Mouse (Mus musculus) CH12.LX (cell line): ENCODE measurements around the gene Tdrd12. TPM values are rescaled to one million over a fixed set of nuclear protein-coding genes. Genes with fewer than 3 reads are reported as not detected.

Source experiments
- DNase-seq: peaks from one replicate; pipeline ENCODE4 v3.0.0-alpha.2; 2013; ENCODE audit errors: extremely low read depth
- H3K27ac ChIP-seq: 2 replicates; pipeline ENCODE4 v1.5.1; 2012; ENCODE audit warnings: low read depth, mild to moderate bottlenecking, control low read depth, moderate library complexity; ENCODE audit not compliant: insufficient read depth
- H3K27me3 ChIP-seq: replicated peaks from 2 replicates; pipeline ENCODE3; 2012; ENCODE audit warnings: inconsistent platforms
- H3K36me3 ChIP-seq, 2 experiments: replicated peaks in 1 of 2; 2 replicates each; pipeline versions ENCODE3 to v1.6.1; 2012; ENCODE audit warnings: inconsistent platforms in 1 of 2, low read length in 1 of 2, mild to moderate bottlenecking in 1 of 2, mixed read lengths in 1 of 2, moderate library complexity in 1 of 2; ENCODE audit not compliant: control insufficient read depth in 1 of 2, insufficient read depth in 1 of 2
- H3K4me1 ChIP-seq, 2 experiments: 2 replicates each; pipeline ENCODE4 v1.6.1; 2012; ENCODE audit warnings: inconsistent platforms in 1 of 2, moderate library complexity in 1 of 2; ENCODE audit not compliant: insufficient read depth in 2 of 2, control insufficient read depth in 1 of 2
- H3K4me2 ChIP-seq: 2 replicates; pipeline ENCODE4 v1.6.1; 2012; ENCODE audit warnings: low read depth, mild to moderate bottlenecking, control low read depth; ENCODE audit not compliant: poor library complexity, insufficient read depth, severe bottlenecking
- H3K4me3 ChIP-seq, 3 experiments: fragments of 150-350 bp in 1 of 3; sonication (generic) in 1 of 3; replicated peaks in 1 of 3; 2 replicates each; pipeline versions ENCODE3 to v1.5.1; 2011 to 2012; ENCODE audit warnings: low read depth in 2 of 3, low read length in 2 of 3, mild to moderate bottlenecking in 2 of 3, moderate library complexity in 2 of 3, control low read depth in 1 of 3, improper control_type of control experiment in 1 of 3, inconsistent platforms in 1 of 3, mixed read lengths in 1 of 3; ENCODE audit not compliant: poor library complexity in 1 of 3
- H3K79me2 ChIP-seq: replicated peaks from 2 replicates; pipeline ENCODE4 v1.6.1; 2012; ENCODE audit warnings: mild to moderate bottlenecking, moderate library complexity; ENCODE audit not compliant: control insufficient read depth, poor library complexity, insufficient read depth, severe bottlenecking; ENCODE audit errors: extremely low read depth
- H3K9ac ChIP-seq: 2 replicates; pipeline ENCODE4 v1.6.1; 2012; ENCODE audit warnings: low read depth, mild to moderate bottlenecking, control low read depth, moderate library complexity; ENCODE audit not compliant: insufficient read depth
- H3K9me3 ChIP-seq: replicated peaks from 2 replicates; pipeline ENCODE3; 2012; ENCODE audit warnings: low read length, inconsistent platforms, mixed read lengths
- BHLHE40 ChIP-seq: IDR thresholded peaks from 2 replicates; pipeline ENCODE4 v1.6.1; 2011; ENCODE audit warnings: mild to moderate bottlenecking, low read depth, low read length, improper control_type of control experiment
- CHD2 ChIP-seq: IDR thresholded peaks from 2 replicates; pipeline ENCODE4 v1.6.1; 2011; ENCODE audit warnings: low read length, improper control_type of control experiment
- CTCF ChIP-seq, 2 experiments: IDR thresholded peaks in 1 of 2; conservative IDR thresholded peaks in 1 of 2; 2 replicates each; pipeline ENCODE4 v1.5.1; 2011 to 2012; ENCODE audit warnings: low read depth in 2 of 2, low read length in 2 of 2, improper control_type of control experiment in 1 of 2, inconsistent platforms in 1 of 2, mild to moderate bottlenecking in 1 of 2, moderate library complexity in 1 of 2
- EP300 ChIP-seq: IDR thresholded peaks from 2 replicates; pipeline ENCODE4 v1.6.1; 2011; ENCODE audit warnings: low read length, improper control_type of control experiment
- ETS1 ChIP-seq: conservative IDR thresholded peaks from 2 replicates; pipeline ENCODE4 v1.6.1; 2012; ENCODE audit warnings: low read depth, mild to moderate bottlenecking, inconsistent platforms, low read length, improper control_type of control experiment, moderate library complexity
- HCFC1 ChIP-seq: IDR thresholded peaks from 2 replicates; pipeline ENCODE4 v1.6.1; 2012; ENCODE audit warnings: low read depth, mild to moderate bottlenecking, inconsistent platforms, low read length, improper control_type of control experiment
- MAZ ChIP-seq: IDR thresholded peaks from 2 replicates; pipeline ENCODE4 v1.6.1; 2012; ENCODE audit warnings: low read depth, mild to moderate bottlenecking, inconsistent platforms, low read length, improper control_type of control experiment, moderate library complexity
- MEF2A ChIP-seq: IDR thresholded peaks from 2 replicates; pipeline ENCODE4 v1.6.1; 2014; ENCODE audit warnings: low read depth, mild to moderate bottlenecking, inconsistent platforms, low read length, improper control_type of control experiment, borderline replicate concordance
- MXI1 ChIP-seq: IDR thresholded peaks from 2 replicates; pipeline ENCODE4 v1.6.1; 2011; ENCODE audit warnings: mild to moderate bottlenecking, low read depth, low read length, improper control_type of control experiment
- NELFE ChIP-seq: IDR thresholded peaks from 2 replicates; pipeline ENCODE4 v1.6.1; 2011; ENCODE audit warnings: low read depth, low read length, improper control_type of control experiment
- NRF1 ChIP-seq: IDR thresholded peaks from 2 replicates; pipeline ENCODE4 v1.6.1; 2014; ENCODE audit warnings: low read depth, mild to moderate bottlenecking, inconsistent platforms, low read length, improper control_type of control experiment, moderate library complexity
- POLR2AphosphoS2 ChIP-seq: IDR thresholded peaks from 2 replicates; pipeline ENCODE4 v1.6.1; 2011; ENCODE audit warnings: low read depth, low read length, improper control_type of control experiment
- RAD21 ChIP-seq: IDR thresholded peaks from 2 replicates; pipeline ENCODE4 v1.6.1; 2011; ENCODE audit warnings: low read depth, mild to moderate bottlenecking, low read length, improper control_type of control experiment, moderate library complexity
- RCOR1 ChIP-seq: conservative IDR thresholded peaks from 2 replicates; pipeline ENCODE4 v1.6.1; 2012; ENCODE audit warnings: low read depth, mild to moderate bottlenecking, inconsistent platforms, low read length, improper control_type of control experiment
- TCF12 ChIP-seq: IDR thresholded peaks from 2 replicates; pipeline ENCODE4 v1.6.1; 2014; ENCODE audit warnings: low read depth, mild to moderate bottlenecking, inconsistent platforms, low read length, improper control_type of control experiment
- UBTF ChIP-seq: IDR thresholded peaks from 2 replicates; pipeline ENCODE4 v1.6.1; 2012; ENCODE audit warnings: low read depth, mild to moderate bottlenecking, inconsistent platforms, low read length, improper control_type of control experiment, moderate library complexity
- ZC3H11A ChIP-seq: IDR thresholded peaks from 2 replicates; pipeline ENCODE4 v1.6.1; 2012; ENCODE audit warnings: low read depth, mild to moderate bottlenecking, inconsistent platforms, low read length, improper control_type of control experiment
- ZKSCAN1 ChIP-seq: IDR thresholded peaks from 2 replicates; pipeline ENCODE4 v1.6.1; 2012; ENCODE audit warnings: low read depth, inconsistent platforms, low read length, improper control_type of control experiment, borderline replicate concordance
- ZNF384 ChIP-seq: IDR thresholded peaks from 2 replicates; pipeline ENCODE4 v1.6.1; 2012; ENCODE audit warnings: low read depth, low read length, improper control_type of control experiment, inconsistent platforms
- dilution Hi-C: fragments of 300-500 bp; cut with MboI; formaldehyde crosslinking; loops from 2 replicates; pipeline ENCODE4 v1.14.3; 2020; ENCODE audit warnings: low sequenced_read_pairs; ENCODE audit not compliant: extremely low pct_unique_long_range_greater_than_20kb, extremely low pct_ligation_motif_present
- in situ Hi-C: fragments of 300-500 bp; cut with MboI; formaldehyde crosslinking; loops from 3 replicates; pipeline ENCODE4 v1.14.3; 2019; ENCODE audit warnings: low sequenced_read_pairs, low pct_ligation_motif_present, low pct_unique_long_range_greater_than_20kb, mixed read lengths
- polyA plus RNA-seq: library from polyadenylated mRNA; unstranded; fragments of >175 nt; gene quantifications from 2 replicates; pipeline ENCODE4 v1.2.1, GENCODE M21; 2012; ENCODE audit warnings: low read depth; ENCODE audit not compliant: insufficient read length
- total RNA-seq, 2 experiments: library from RNA; depleted of rRNA; stranded (reverse); fragments of 300-350 nt in 1 of 2; fragments of >200 nt in 1 of 2; gene quantifications; 2 replicates each; pipeline ENCODE4 v1.2.3; 2012 to 2014

The Tdrd12 gene
- total and polyA plus RNA-seq, 3 experiments = 0.08 to 0.21 (median 0.19) TPM

- no peak for DNase-seq
- Histone ChIP-seq H3K4me1 (peaks cover 0 to 11% of the 10 kb centered on the region in 2 experiments; a peak in 3 of 4 replicates), H3K9me3 (no peaks in the 10 kb centered on the region), H3K79me2 (no peaks in the 10 kb centered on the region), H3K4me3 (no peak overlapping the region), H3K27me3 (peaks cover 16% of the 10 kb centered on the region), H3K36me3 (no peaks in the 10 kb centered on the region), H3K4me2 (no peak overlapping the region), H3K27ac (no peak overlapping the region), H3K9ac (no peak overlapping the region)
- TF ChIP-seq TCF12 (no peak), MXI1 (no peak), ETS1 (no peak), EP300 (no peak), CTCF (conservative IDR thresholded peaks at IDR 0.05 in 1 of 2, IDR thresholded peaks at IDR 0.05 in 1 of 2; ENCODE audit: low read depth in 2 of 2, low read length in 2 of 2) (no peak), POLR2AphosphoS2 (no peak), MEF2A (no peak), RAD21 (no peak), HCFC1 (no peak), ZNF384 (no peak)
- dilution Hi-C loops (no loop called here), in situ Hi-C loops (loop anchor here (25.0 kb wide), 1 partner anchor 171 kb away; the partner anchor contains the start of genes Cep89 and Faap24)
Measured at GRCm38 (mm10) chr7:35558681-35559080, 21.1 kb upstream of the Tdrd12 start.

DNA sequence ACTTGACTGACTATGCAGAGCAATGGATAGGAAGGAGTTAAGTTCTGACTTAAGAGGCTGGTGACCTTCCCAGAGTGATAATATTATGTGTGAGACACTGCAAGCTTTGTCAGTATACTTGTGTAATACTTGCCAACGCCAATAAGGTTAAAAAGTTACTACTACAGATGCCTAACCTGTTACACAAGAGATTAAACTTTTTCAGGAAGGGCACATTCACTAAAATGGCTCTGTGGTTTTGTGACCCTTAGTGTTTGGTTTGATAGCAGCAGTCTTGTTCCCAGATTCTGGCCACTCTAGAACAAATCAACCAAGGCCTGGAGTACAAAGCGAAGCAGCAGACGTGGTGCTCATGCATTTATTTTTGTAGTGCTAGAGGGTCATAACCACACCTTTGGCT, 20.0 kb upstream of the Tdrd12 start:
- dilution Hi-C loops (no loop called here), in situ Hi-C loops (loop anchor here (25.0 kb wide), 1 partner anchor 170 kb away; the partner anchor contains the start of genes Cep89 and Faap24)
- H3K4me3 ChIP-seq = no peak overlapping the region
- no peak overlapping the region for H3K9ac ChIP-seq
- peaks cover 14% of the 10 kb centered on the region for H3K27me3 ChIP-seq
- no peaks in the 10 kb centered on the region for H3K9me3 ChIP-seq
- no peak overlapping the region for H3K27ac ChIP-seq
- H3K4me2 ChIP-seq = no peak overlapping the region
- DNase-seq = no peak
- TF ChIP-seq UBTF = no peak
- no peak for TF ChIP-seq NELFE
- TF ChIP-seq NRF1 = no peak
- TF ChIP-seq RCOR1 = no peak
- TF ChIP-seq TCF12 = no peak
- TF ChIP-seq ZNF384 = no peak
- TF ChIP-seq BHLHE40 = no peak
- TF ChIP-seq CHD2 = no peak
- no peak for TF ChIP-seq ZKSCAN1
- TF ChIP-seq MAZ = no peak
- TF ChIP-seq ZC3H11A = no peak
- H3K4me1 ChIP-seq = peaks cover 0 to 14% of the 10 kb centered on the region in 2 experiments; a peak in 3 of 4 replicates
- H3K36me3 ChIP-seq = peaks cover 0 to 4% of the 10 kb centered on the region in 2 experiments
- H3K79me2 ChIP-seq = no peaks in the 10 kb centered on the region
